Mouse (Mus musculus) lung, adult 2 months (tissue): ENCODE data around the gene Ptk7.

Experiments used
- CTCF ChIP-seq: fragments of 200-500 bp; IDR thresholded peaks from 2 replicates; pipeline ENCODE4 v1.5.1; 2011; ENCODE audit warnings: mild to moderate bottlenecking, low read length, control low read depth; ENCODE audit not compliant: insufficient read depth
- POLR2A ChIP-seq: fragments of 200-500 bp; IDR thresholded peaks from 2 replicates; pipeline ENCODE4 v1.6.1; 2011; ENCODE audit warnings: low read depth, mild to moderate bottlenecking, control low read depth, low read length, borderline replicate concordance; ENCODE audit errors: extremely low read depth

- TF ChIP-seq CTCF (no peak), POLR2A (no peak)
These were observed 78.4 kb downstream of the Ptk7 start for GRCm38 (mm10) chr17:46550904-46551303.
